Mouse (Mus musculus) retina, embryonic 14.5 days (tissue): ENCODE data around the gene Neurl1b.

Experiments used
- DNase-seq: peaks from one replicate; pipeline ENCODE4 v3.0.0-alpha.2; 2015; ENCODE audit warnings: low spot score

Neurl1b gene

GRCm38 (mm10) chr17:26396765-26397164 is 17.9 kb upstream of the Neurl1b start:
- DNase-seq, result no peak

GRCm38 (mm10) chr17:26397339-26397738 is 17.3 kb upstream of the Neurl1b start:
- no peak for DNase-seq

GRCm38 (mm10) chr17:26405340-26406100 is 9.1 kb upstream of the Neurl1b start:
- no peak for DNase-seq

GRCm38 (mm10) chr17:26412967-26413366 is 1.7 kb upstream of the Neurl1b start:
- no peak for DNase-seq

GRCm38 (mm10) chr17:26414184-26414522 is 476 bp upstream of the Neurl1b start:
- no peak for DNase-seq

- peak; percentile 50 for DNase-seq
These were observed 781 bp downstream of the Neurl1b start for GRCm38 (mm10) chr17:26415355-26415865.

GRCm38 (mm10) chr17:26416141-26416540 is 1.5 kb downstream of the Neurl1b start:
- DNase-seq, result no peak

GRCm38 (mm10) chr17:26417770-26418421 is 3.3 kb downstream of the Neurl1b start:
- no peak for DNase-seq

- DNase-seq, result no peak
These were observed 6.0 kb downstream of the Neurl1b start for GRCm38 (mm10) chr17:26420491-26421247.

GRCm38 (mm10) chr17:26421561-26421960 is 6.9 kb downstream of the Neurl1b start:
- DNase-seq, result peak; percentile 69

GRCm38 (mm10) chr17:26422390-26422789 is 7.8 kb downstream of the Neurl1b start:
- DNase-seq, result no peak

GRCm38 (mm10) chr17:26423967-26424641 is 9.5 kb downstream of the Neurl1b start:
- no peak for DNase-seq

GRCm38 (mm10) chr17:26424973-26425735 is 10.5 kb downstream of the Neurl1b start:
- no peak for DNase-seq

- DNase-seq, result no peak
These were observed 18.7 kb downstream of the Neurl1b start for GRCm38 (mm10) chr17:26433295-26433694.

GRCm38 (mm10) chr17:26437089-26437815 is 22.6 kb downstream of the Neurl1b start:
- no peak for DNase-seq

GRCm38 (mm10) chr17:26439001-26439400 is 24.4 kb downstream of the Neurl1b start:
- peak; percentile 39 for DNase-seq

- DNase-seq, result no peak
These were observed 26.4 kb downstream of the Neurl1b start for GRCm38 (mm10) chr17:26441024-26441423.

GRCm38 (mm10) chr17:26442197-26442596 is 27.6 kb downstream of the Neurl1b start:
- no peak for DNase-seq

GRCm38 (mm10) chr17:26443865-26444264 is 29.2 kb downstream of the Neurl1b start:
- DNase-seq, result no peak

- DNase-seq, result no peak
These were observed 34.8 kb downstream of the Neurl1b start for GRCm38 (mm10) chr17:26449472-26449871.
